Mouse (Mus musculus) urinary bladder, postnatal 4 days (tissue): ENCODE measurements around the gene Pwwp2b.

Experiments used
- DNase-seq, 2 experiments: peaks; one replicate each; pipeline ENCODE4 v3.0.0; 2021 to 2022; ENCODE audit warnings: low spot score in 2 of 2

Gene Pwwp2b

DNA sequence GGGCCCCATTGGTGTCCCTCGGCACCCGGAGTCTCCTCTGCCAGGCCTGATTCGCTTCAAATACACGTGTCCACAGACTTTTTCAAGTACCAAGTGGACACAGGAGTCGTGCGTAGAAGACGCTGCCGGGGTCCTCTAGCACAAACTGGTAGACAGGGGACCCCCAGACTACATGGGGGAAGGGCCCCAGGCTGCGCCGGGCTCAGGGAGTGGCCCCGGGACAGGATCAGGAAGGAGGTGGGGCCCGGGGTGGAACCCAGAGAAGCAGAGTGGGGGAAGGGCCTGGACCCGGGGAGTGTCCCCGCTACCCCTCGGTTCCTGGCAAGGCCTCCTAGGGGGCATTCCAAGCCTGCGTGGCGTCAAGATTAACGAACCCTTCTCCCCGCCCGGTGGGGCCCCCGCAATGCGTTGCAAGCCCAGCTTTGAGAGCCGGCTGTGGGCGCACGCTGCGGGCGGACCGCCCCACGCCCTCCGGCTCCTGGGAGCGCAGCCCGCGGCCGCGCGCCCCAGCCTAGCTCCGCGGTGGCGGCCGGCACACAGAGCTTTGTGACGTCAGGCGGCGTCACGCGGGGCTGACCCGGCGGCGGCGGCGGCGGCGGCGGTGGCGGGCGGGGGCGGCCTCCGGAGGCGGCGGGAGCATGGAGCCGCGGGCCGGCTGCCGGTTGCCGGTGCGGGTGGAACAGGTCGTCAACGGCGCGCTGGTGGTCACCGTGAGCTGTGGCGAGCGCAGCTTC lies at the start of gene Pwwp2b:
TSS of gene Pwwp2b (plus strand) at position 602 of the 734 bp plus-strand sequence.
- DNase-seq: peak; percentile 74 to 82

DNA sequence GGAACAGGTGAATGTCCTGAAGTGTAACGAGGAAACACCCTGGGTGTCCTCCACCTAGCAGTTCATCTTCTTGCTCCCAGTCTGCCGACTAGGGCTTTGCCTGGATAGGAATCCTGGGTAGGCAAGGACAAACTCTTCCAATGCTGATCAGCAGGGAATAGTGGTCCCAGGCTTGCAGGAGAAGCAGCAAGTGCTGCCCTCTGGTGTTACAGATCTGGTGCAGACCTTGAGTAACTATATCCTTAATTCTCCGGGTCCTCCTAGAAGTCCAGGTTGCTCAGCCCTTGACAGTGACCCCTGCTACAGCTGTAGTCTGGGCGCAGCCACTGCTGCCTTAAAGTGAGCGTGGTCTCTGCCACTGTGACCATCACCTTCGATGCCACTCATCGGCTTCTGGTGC lies 48.2 kb upstream of the Pwwp2b start:
- peak; percentile 51 to 65 for DNase-seq

GRCm38 (mm10) chr7:139201209-139201608 lies 47.1 kb upstream of the Pwwp2b start:
- DNase-seq: no peak

DNA sequence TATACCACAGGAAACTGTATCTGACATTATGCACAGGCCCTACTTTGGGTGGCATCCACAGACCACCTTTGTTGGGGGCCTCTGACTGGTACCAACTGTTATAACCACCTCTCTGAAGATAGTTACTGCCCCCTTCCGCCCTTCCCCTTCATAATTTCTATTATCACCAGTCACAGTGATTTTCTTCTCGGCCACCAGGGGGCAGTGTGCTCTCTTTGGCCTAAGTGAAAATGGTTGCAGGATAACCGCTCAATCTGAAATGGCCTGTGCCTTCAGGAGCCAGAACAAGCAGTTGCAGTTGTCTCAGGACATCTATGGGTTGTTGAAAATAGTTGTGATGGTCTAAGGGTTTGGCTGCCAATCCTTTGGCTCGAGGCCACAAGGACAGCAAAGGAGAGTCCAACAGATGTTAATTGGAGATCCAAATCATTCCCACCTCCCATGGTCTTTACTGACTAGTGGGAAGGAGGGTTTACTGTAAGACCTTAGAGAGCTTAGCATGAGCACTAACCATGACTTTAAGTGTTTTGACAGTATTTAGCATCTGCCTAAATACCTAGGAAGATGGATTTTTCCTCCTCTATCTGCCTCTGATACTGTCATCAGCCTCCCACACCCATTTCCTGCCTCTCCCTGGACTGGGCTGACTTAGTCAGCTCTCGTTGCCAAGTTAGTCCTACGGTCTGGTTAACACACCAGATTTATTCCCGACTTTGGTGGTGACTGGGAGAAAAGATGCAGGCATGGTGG lies 40.1 kb upstream of the Pwwp2b start:
- peak in 1 of 2 experiments; percentile 55 for DNase-seq

- peak in 1 of 2 experiments; percentile 49 for DNase-seq
These were observed 39.5 kb upstream of the Pwwp2b start for GRCm38 (mm10) chr7:139208773-139209095.

DNA sequence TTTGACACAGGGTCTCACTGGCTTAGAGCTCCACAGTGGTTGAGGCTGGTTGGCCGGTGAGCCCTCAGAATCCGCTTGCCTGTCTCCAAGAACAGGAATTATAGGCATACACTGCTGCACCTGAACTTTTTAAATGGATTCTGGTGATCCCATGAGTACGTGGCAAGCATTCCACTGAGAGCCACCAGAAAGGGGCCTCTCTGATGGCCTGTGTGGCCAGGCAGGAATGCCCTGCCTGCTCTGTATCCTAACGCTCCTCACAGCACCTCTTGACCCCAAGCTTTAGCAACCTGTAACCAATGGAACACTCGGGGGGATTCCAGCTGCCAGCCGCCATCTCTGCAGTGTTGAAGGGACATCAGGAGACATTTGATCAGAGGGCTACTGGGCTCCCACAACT lies 36.5 kb upstream of the Pwwp2b start:
- DNase-seq: peak in 1 of 2 experiments; percentile 39

GRCm38 (mm10) chr7:139212754-139213745 lies 35.2 kb upstream of the Pwwp2b start, which contains the start of the genes Lrrc27 and Stk32c:
TSS of gene Lrrc27 (plus strand) at chr7:139212988.
TSS of gene Stk32c (minus strand) at chr7:139213307.
- peak; percentile 97 to 98 for DNase-seq

- peak in 1 of 2 experiments; percentile 35 for DNase-seq
These were observed 34.5 kb upstream of the Pwwp2b start for GRCm38 (mm10) chr7:139213751-139214150.

- no peak for DNase-seq
These were observed 34.1 kb upstream of the Pwwp2b start for GRCm38 (mm10) chr7:139214160-139214559.

GRCm38 (mm10) chr7:139214596-139215340 lies 33.5 kb upstream of the Pwwp2b start:
- peak in 1 of 2 experiments; percentile 44 for DNase-seq

GRCm38 (mm10) chr7:139215516-139215915 lies 32.8 kb upstream of the Pwwp2b start:
- peak in 1 of 2 experiments; percentile 44 for DNase-seq

GRCm38 (mm10) chr7:139215946-139216345 lies 32.3 kb upstream of the Pwwp2b start:
- peak in 1 of 2 experiments; percentile 51 for DNase-seq

DNA sequence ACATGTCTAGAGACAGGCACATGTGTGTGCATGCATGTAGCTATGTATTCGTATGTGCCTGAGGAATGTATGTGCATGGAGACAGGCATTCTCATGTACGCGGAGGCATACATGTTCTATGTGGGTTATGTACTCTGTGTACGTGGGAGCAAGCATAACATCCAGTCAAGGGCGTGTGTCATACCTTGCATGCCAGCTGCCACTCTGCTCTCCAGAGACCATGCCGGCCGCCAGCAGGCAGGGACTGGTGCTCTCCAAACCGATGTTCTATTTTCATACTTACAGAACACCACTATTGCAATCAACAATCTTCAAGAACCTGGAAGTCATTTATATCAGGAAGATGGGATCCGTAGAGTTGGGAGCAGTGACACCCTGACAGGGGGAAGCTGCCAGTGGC lies 31.8 kb upstream of the Pwwp2b start:
- peak in 1 of 2 experiments; percentile 52 for DNase-seq

DNA sequence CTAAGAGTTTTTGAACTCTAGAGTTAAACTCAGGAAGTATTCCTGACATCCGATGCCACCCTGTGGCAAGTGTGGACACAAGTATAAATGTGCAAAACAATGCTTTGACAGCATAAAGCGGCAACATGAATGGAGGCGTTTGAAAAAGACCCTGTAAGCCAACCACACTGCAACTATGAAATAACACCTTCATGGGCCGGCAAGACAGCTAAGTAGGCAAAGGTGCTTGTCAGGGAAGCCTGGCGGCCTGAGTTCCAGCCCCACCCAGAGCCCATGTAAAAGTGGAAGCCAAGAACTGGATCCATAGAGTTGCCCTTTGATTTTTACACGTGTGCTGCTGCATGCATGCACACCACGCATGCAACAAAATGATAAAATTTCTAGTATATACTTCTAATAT lies 31.2 kb upstream of the Pwwp2b start:
- peak in 1 of 2 experiments; percentile 34 for DNase-seq

DNA sequence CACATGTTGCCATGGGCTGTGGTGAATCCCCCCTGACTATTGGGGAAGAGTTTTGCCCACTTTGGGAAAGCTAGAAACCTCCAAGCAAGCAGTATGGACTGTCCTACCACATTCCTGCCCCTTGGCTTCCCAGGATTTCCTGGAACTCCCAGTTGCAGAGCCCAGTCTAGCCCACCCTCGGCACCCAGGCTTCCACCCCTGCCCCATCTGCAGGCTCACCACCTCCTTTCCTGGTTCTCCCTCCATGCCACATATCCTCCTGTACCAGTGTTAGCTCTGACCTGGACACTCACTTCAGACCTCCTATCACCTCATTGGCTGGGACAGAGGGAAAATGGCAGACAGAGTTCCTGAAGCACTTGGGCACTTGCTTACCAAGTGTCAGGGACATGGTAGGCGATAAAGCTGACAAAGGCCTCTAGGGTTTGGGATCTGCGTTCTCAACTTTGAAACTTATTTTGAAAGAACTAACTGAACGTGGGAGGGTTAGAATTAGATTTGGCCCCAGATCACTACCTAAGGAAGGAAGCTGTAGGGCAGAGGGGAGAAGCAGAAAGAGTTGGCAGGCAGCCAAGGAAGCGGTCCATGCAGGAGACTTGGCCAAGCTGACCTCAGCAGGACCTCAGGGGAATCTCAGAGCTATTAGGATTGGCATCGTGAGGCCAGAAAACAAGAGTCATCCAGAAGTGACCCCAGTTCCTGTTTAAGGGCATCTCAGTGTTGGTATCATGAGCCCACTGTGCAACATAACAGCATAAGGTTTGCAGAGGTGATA lies 29.5 kb upstream of the Pwwp2b start:
- DNase-seq: peak in 1 of 2 experiments; percentile 76

DNA sequence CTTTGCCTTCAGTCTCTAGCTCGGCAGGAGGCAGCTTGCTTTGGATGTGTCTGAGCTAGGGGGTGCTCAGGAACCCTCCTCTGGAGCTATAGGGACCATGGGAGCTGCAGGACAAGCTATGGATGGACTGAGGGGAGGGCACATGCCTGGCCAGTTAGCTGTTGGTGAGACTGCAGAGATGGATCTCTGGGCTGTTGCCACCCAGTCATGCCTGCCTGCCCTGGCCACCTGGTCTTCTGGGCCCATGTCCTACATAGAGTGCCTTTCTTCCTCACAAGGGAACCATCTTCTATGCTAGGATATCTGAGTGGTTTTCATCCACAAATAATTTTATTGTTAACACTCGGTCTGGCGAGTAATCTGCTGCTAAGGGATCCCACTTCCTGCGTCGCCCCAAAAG lies 28.8 kb upstream of the Pwwp2b start:
- DNase-seq: peak in 1 of 2 experiments; percentile 47

- DNase-seq: peak in 1 of 2 experiments; percentile 60
These were observed 28.0 kb upstream of the Pwwp2b start for GRCm38 (mm10) chr7:139220303-139220702.

DNA sequence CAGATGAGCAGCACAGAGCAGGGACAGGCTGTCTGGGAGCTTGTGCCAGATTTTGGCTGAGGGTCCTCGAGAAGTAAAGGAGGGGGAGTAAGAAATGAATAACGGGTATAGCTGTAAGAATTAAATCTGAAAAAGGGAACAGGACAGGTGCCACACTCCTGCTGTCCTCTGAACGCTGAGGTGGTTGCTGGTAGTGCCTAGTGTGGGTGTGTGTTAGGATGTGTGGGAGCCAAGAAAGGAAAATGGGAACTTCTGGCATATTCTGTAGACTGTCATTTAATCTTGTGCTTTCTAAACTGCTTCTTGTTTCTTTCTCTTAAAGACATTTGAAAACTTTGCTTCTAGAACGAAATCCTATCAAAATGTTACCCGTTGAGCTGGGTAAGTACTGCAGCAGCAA lies 27.2 kb upstream of the Pwwp2b start:
- DNase-seq: peak in 1 of 2 experiments; percentile 39

- DNase-seq: no peak
These were observed 26.4 kb upstream of the Pwwp2b start for GRCm38 (mm10) chr7:139221856-139222255.

DNA sequence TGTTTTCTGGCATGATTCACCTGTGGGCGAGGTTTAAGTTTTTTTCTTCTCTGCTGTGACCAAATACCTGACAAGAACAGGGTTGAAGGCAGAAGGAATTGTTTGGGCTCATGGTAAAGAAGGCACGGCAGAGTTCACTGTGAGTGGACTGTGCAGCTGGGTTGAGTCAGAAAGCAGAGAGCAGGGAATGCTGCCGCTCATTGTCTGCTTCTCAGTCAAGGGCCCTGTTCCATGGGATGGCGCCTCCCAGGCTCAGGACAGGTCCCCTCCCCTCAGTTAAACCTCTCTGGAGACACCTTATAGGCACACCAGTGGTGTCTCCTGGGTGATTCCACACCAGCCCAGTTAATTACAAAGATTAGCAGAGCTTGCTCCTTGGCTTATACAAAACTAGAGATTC lies 25.9 kb upstream of the Pwwp2b start:
- DNase-seq: peak in 1 of 2 experiments; percentile 16
